Mouse (Mus musculus): ENCODE measurements around the gene Ino80e. TPM values are rescaled to one million over a fixed set of nuclear protein-coding genes. Genes with fewer than 3 reads are reported as not detected.

Ino80e gene
- polyA plus RNA-seq, 1 experiment from 2014 or later, result 91.3 TPM

Other genes with a start within 250 kb of the Ino80e start
- gene Nupr1, start 231.5 kb downstream of the Ino80e start, polyA plus RNA-seq (2014; fragmentation: Nextera tagmentation; extraction: Ambion mirVana), result 7.0 and 8.5 TPM in 2 replicates
- gene Sgf29, start 213.1 kb downstream of the Ino80e start, polyA plus RNA-seq (2014; fragmentation: Nextera tagmentation; extraction: Ambion mirVana), result 61.3 and 66.1 TPM in 2 replicates
- 3.3 and 5.7 TPM in 2 replicates for gene Sult1a1, start 185.9 kb downstream of the Ino80e start, polyA plus RNA-seq (2014; fragmentation: Nextera tagmentation; extraction: Ambion mirVana)
- 147 and 164 TPM in 2 replicates for gene Bola2, start 167.0 kb downstream of the Ino80e start, polyA plus RNA-seq (2014; fragmentation: Nextera tagmentation; extraction: Ambion mirVana)
- gene Slx1b, start 166.6 kb downstream of the Ino80e start, polyA plus RNA-seq (2014; fragmentation: Nextera tagmentation; extraction: Ambion mirVana), result 8.8 and 10.1 TPM in 2 replicates
- 97.2 and 111 TPM in 2 replicates for gene Coro1a, start 154.6 kb downstream of the Ino80e start, polyA plus RNA-seq (2014; fragmentation: Nextera tagmentation; extraction: Ambion mirVana)
- 90.8 and 99.7 TPM in 2 replicates for gene Mapk3, start 102.8 kb downstream of the Ino80e start, polyA plus RNA-seq (2014; fragmentation: Nextera tagmentation; extraction: Ambion mirVana)
- gene Gdpd3, start 96.0 kb downstream of the Ino80e start, polyA plus RNA-seq (2014; fragmentation: Nextera tagmentation; extraction: Ambion mirVana), result 1.2 and 1.3 TPM in 2 replicates
- gene Ypel3, start 85.4 kb downstream of the Ino80e start, polyA plus RNA-seq (2014; fragmentation: Nextera tagmentation; extraction: Ambion mirVana), result 206 and 230 TPM in 2 replicates
- 0.42 and 0.47 TPM in 2 replicates for gene Tbx6, start 80.9 kb downstream of the Ino80e start, polyA plus RNA-seq (2014; fragmentation: Nextera tagmentation; extraction: Ambion mirVana)
- 231 and 256 TPM in 2 replicates for gene Ppp4c, start 69.9 kb downstream of the Ino80e start, polyA plus RNA-seq (2014; fragmentation: Nextera tagmentation; extraction: Ambion mirVana)
- gene Fam57b, start 64.7 kb downstream of the Ino80e start, polyA plus RNA-seq (2014; fragmentation: Nextera tagmentation; extraction: Ambion mirVana), result 31.3 and 37.4 TPM in 2 replicates
- gene 4930451I11Rik, start 30.7 kb downstream of the Ino80e start, polyA plus RNA-seq (2014; fragmentation: Nextera tagmentation; extraction: Ambion mirVana), result not detected in 2 replicates
- 4.9 and 6.7 TPM in 2 replicates for gene Doc2a, start 15.0 kb downstream of the Ino80e start, polyA plus RNA-seq (2014; fragmentation: Nextera tagmentation; extraction: Ambion mirVana)
- 12.0 and 13.7 TPM in 2 replicates for gene Hirip3, start 405 bp downstream of the Ino80e start, polyA plus RNA-seq (2014; fragmentation: Nextera tagmentation; extraction: Ambion mirVana)
- 25.9 and 31.0 TPM in 2 replicates for gene Taok2, start 22.3 kb upstream of the Ino80e start, polyA plus RNA-seq (2014; fragmentation: Nextera tagmentation; extraction: Ambion mirVana)
- 34.3 and 44.9 TPM in 2 replicates for gene Tmem219, start 60.5 kb upstream of the Ino80e start, polyA plus RNA-seq (2014; fragmentation: Nextera tagmentation; extraction: Ambion mirVana)
- gene Kctd13, start 66.5 kb upstream of the Ino80e start, polyA plus RNA-seq (2014; fragmentation: Nextera tagmentation; extraction: Ambion mirVana), result 69.3 and 89.2 TPM in 2 replicates
- gene Asphd1, start 87.2 kb upstream of the Ino80e start, polyA plus RNA-seq (2014; fragmentation: Nextera tagmentation; extraction: Ambion mirVana), result 4.4 and 6.0 TPM in 2 replicates
- 33.8 and 34.6 TPM in 2 replicates for gene Sez6l2, start 88.2 kb upstream of the Ino80e start, polyA plus RNA-seq (2014; fragmentation: Nextera tagmentation; extraction: Ambion mirVana)
- 92.4 and 96.0 TPM in 2 replicates for gene Cdipt, start 113.5 kb upstream of the Ino80e start, polyA plus RNA-seq (2014; fragmentation: Nextera tagmentation; extraction: Ambion mirVana)
- gene Cdiptos, start 113.7 kb upstream of the Ino80e start, polyA plus RNA-seq (2014; fragmentation: Nextera tagmentation; extraction: Ambion mirVana), result 0.51 and 1.0 TPM in 2 replicates
- gene Mvp, start 152.2 kb upstream of the Ino80e start, polyA plus RNA-seq (2014; fragmentation: Nextera tagmentation; extraction: Ambion mirVana), result 1.8 and 2.7 TPM in 2 replicates
- gene Pagr1b, start 154.1 kb upstream of the Ino80e start, polyA plus RNA-seq (2014; fragmentation: Nextera tagmentation; extraction: Ambion mirVana), result 0.34 and 0.74 TPM in 2 replicates
- 22.3 and 25.1 TPM in 2 replicates for gene Pagr1a, start 155.0 kb upstream of the Ino80e start, polyA plus RNA-seq (2014; fragmentation: Nextera tagmentation; extraction: Ambion mirVana)
- gene Gm42742, start 158.7 kb upstream of the Ino80e start, polyA plus RNA-seq (2014; fragmentation: Nextera tagmentation; extraction: Ambion mirVana), result 65.0 and 68.5 TPM in 2 replicates
- 13.7 and 20.1 TPM in 2 replicates for gene Prrt2, start 158.8 kb upstream of the Ino80e start, polyA plus RNA-seq (2014; fragmentation: Nextera tagmentation; extraction: Ambion mirVana)
- gene Maz, start 164.7 kb upstream of the Ino80e start, polyA plus RNA-seq (2014; fragmentation: Nextera tagmentation; extraction: Ambion mirVana), result 53.1 and 54.1 TPM in 2 replicates
- 75.9 and 91.8 TPM in 2 replicates for gene Kif22, start 180.1 kb upstream of the Ino80e start, polyA plus RNA-seq (2014; fragmentation: Nextera tagmentation; extraction: Ambion mirVana)
- not detected in 2 replicates for gene Zg16, start 225.0 kb upstream of the Ino80e start, polyA plus RNA-seq (2014; fragmentation: Nextera tagmentation; extraction: Ambion mirVana)
- gene AI467606, start 229.0 kb upstream of the Ino80e start, polyA plus RNA-seq (2014; fragmentation: Nextera tagmentation; extraction: Ambion mirVana), result 1.5 and 2.2 TPM in 2 replicates

All from forebrain, embryonic 14.5 days (tissue).